Mouse (Mus musculus) lung, adult 2 months (tissue): ENCODE measurements around the gene Trim62.

Source experiments
- CTCF ChIP-seq: fragments of 200-500 bp; IDR thresholded peaks from 2 replicates; pipeline ENCODE4 v1.5.1; 2011; ENCODE audit warnings: mild to moderate bottlenecking, low read length, control low read depth; ENCODE audit not compliant: insufficient read depth
- POLR2A ChIP-seq: fragments of 200-500 bp; IDR thresholded peaks from 2 replicates; pipeline ENCODE4 v1.6.1; 2011; ENCODE audit warnings: low read depth, mild to moderate bottlenecking, control low read depth, low read length, borderline replicate concordance; ENCODE audit errors: extremely low read depth

DNA sequence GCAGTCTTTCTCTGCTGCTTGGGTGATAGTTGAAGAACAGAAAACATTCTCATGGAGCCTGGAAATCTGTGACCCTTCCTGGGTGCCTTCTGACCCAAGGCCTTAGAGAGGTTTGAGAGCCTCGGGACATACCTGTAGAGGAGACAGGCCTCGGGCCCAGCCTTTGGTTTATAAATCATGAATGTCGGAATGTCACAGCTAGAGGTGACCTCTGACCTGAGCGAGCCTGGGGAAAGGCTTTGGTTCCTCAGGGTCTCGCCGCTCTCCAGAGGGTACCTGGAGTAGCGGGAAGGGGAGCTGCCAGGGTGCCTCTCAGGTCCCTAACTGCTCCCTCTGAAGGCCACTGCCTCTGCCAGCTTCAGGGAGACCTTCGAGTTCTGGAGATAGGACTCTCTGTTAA lies 21.9 kb downstream of the Trim62 start:
- TF ChIP-seq CTCF = no peak
- TF ChIP-seq POLR2A = no peak
